Mouse (Mus musculus) layer of hippocampus, adult 2 months (tissue): ENCODE data around the gene Selenoi. TPM values are rescaled to one million over a fixed set of nuclear protein-coding genes. Genes with fewer than 3 reads are reported as not detected.

ENCODE experiments used
- DNase-seq, 2 experiments: peaks; one replicate each; pipeline ENCODE4 v3.0.0; 2022; ENCODE audit warnings: low spot score in 2 of 2
- H3K27ac ChIP-seq: fragments of 200-600 bp; 2 replicates; pipeline ENCODE4 v1.8.1; 2022
- H3K4me3 ChIP-seq: fragments of 200-600 bp; 2 replicates; pipeline ENCODE4 v1.8.1; 2022; ENCODE audit warnings: mild to moderate bottlenecking
- CTCF ChIP-seq: fragments of 200-600 bp; conservative IDR thresholded peaks from 2 replicates; pipeline ENCODE4 v1.8.1; 2022; ENCODE audit warnings: antibody characterized with exemption, mild to moderate bottlenecking, moderate library complexity
- total RNA-seq, 2 experiments: library from RNA; stranded (reverse); gene quantifications; 2 replicates each; pipeline ENCODE4 v1.2.3; 2021

Selenoi gene
- total RNA-seq, 2 experiments from 2014 or later: 34.9 to 35.3 TPM

GRCm38 (mm10) chr5:30287106-30287882 is 54.9 kb downstream of the Selenoi start:
- Histone ChIP-seq H3K4me3 (no peak overlapping the region), H3K27ac (no peak overlapping the region)
- no peak for TF ChIP-seq CTCF
- DNase-seq: no peak

Other genes with a start within 250 kb of the Selenoi start
- not detected for gene Il6, start 219.5 kb upstream of the Selenoi start, total RNA-seq
- 1 to 10 TPM; 5.8 to 7.2 TPM for gene Tyms, start 159.0 kb upstream of the Selenoi start, total RNA-seq
- 10 to 100 TPM; 12.7 to 12.9 TPM for gene Garem2, start 127.4 kb upstream of the Selenoi start, total RNA-seq
- gene 3110082J24Rik, start 126.5 kb upstream of the Selenoi start, total RNA-seq: 1 to 10 TPM; 2.0 to 2.6 TPM
- gene Hadha, start 77.4 kb upstream of the Selenoi start, total RNA-seq: 10 to 100 TPM; 77.8 to 80.9 TPM
- 10 to 100 TPM; 88.4 to 93.2 TPM for gene Hadhb, start 77.3 kb upstream of the Selenoi start, total RNA-seq
- gene Adgrf3, start 26.9 kb upstream of the Selenoi start, total RNA-seq: not detected
- 1 to 10 TPM; 7.6 to 8.6 TPM for gene Drc1, start 48.8 kb downstream of the Selenoi start, total RNA-seq
- 1 to 10 TPM; 4.2 to 4.4 TPM for gene Otof, start 229.4 kb downstream of the Selenoi start, total RNA-seq
- under 1 TPM in 1 of 2 experiments, not detected in 1; 0.90 TPM for gene 1700001C02Rik, start 233.5 kb downstream of the Selenoi start, total RNA-seq